Mouse (Mus musculus): Measurements from ENCODE around the gene Col26a1.

- no peak for TF ChIP-seq GATA1 (IDR thresholded peaks at IDR 0.05; ENCODE audit: borderline replicate concordance, low read length)
- TF ChIP-seq FLI1 (IDR thresholded peaks at IDR 0.05; ENCODE audit: low read length) = no peak
Observed at GRCm38 (mm10) chr5:136708116-136708515, 174.9 kb downstream of the Col26a1 start.

Measured in megakaryocyte, embryonic 14.5 days (primary cell).